Mouse (Mus musculus) bone marrow, adult 2 months (tissue): Measurements from ENCODE around the gene Ces5a. TPM values are rescaled to one million over a fixed set of nuclear protein-coding genes. Genes with fewer than 3 reads are reported as not detected.

ENCODE experiments used
- H3K27ac ChIP-seq: fragments of 200-500 bp; 2 replicates; pipeline ENCODE4 v1.5.1; 2012; ENCODE audit warnings: low read depth, mild to moderate bottlenecking, control low read depth, inconsistent platforms, low read length; ENCODE audit not compliant: control insufficient read depth, poor library complexity, insufficient read depth
- H3K4me1 ChIP-seq: fragments of 200-500 bp; 2 replicates; pipeline ENCODE4 v1.6.1; 2011; ENCODE audit warnings: low read length; ENCODE audit not compliant: control insufficient read depth, insufficient read depth
- H3K4me3 ChIP-seq: fragments of 200-500 bp; replicated peaks from 2 replicates; pipeline ENCODE3; 2011; ENCODE audit warnings: mild to moderate bottlenecking, low read depth, low read length, control low read depth; ENCODE audit not compliant: control insufficient read depth
- CTCF ChIP-seq: fragments of 200-500 bp; IDR thresholded peaks from 2 replicates; pipeline ENCODE4 v1.5.1; 2011; ENCODE audit warnings: low read length, control low read depth; ENCODE audit not compliant: control insufficient read depth, insufficient read depth
- POLR2A ChIP-seq: fragments of 200-500 bp; IDR thresholded peaks from 2 replicates; pipeline ENCODE4 v1.6.1; 2011; ENCODE audit warnings: low read depth, mild to moderate bottlenecking, control low read depth, low read length, borderline replicate concordance; ENCODE audit not compliant: control insufficient read depth
- WGBS: fragments of 180-500 bp; shearing (Covaris S2); methylation state at CpG from one replicate; pipeline ENCODE4 v1.1.7; 2018; 5-methylcytosine and 5-hydroxymethylcytosine counted together
- polyA plus RNA-seq: library from polyadenylated mRNA; stranded (reverse); fragments of >200 nt; gene quantifications from 2 replicates; pipeline ENCODE4 v1.2.4, GENCODE M21; 2011; ENCODE audit warnings: low replicate concordance; ENCODE audit not compliant: missing spikeins, insufficient read depth, insufficient read length

Gene Ces5a
- polyA plus RNA-seq: not detected in 2 replicates

DNA sequence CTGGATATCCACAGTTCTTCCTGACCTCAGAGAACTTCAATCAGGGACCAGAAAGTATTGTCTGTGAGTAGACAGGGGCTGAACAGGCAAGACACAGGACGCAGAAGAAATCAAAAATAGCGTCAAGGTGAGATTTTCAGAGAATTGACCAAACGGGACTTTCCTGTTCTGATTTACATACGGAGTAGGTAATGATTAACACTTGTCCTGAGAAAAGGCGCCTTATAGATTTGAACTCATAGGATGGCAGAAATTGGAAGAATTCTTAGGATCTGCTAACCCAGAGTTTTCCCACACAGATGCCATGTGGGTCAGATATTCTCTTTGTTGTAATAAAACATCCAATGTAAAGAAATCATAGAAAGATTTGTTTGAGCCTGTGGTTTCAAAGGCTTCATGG, at the start of gene Ces5a:
Gene Ces5a, minus strand, starts transcription at position 101 of the 400 bp plus-strand sequence.
- H3K27ac ChIP-seq: no peak within 1 kb of the TSS
- TF ChIP-seq CTCF: no peak
- no peak for TF ChIP-seq POLR2A
- 77% methylated on average over 5 of the region's 5 CpGs for WGBS
- no peaks in the 10 kb centered on the region for H3K4me1 ChIP-seq
- H3K4me3 ChIP-seq: no peak within 1 kb of the TSS

DNA sequence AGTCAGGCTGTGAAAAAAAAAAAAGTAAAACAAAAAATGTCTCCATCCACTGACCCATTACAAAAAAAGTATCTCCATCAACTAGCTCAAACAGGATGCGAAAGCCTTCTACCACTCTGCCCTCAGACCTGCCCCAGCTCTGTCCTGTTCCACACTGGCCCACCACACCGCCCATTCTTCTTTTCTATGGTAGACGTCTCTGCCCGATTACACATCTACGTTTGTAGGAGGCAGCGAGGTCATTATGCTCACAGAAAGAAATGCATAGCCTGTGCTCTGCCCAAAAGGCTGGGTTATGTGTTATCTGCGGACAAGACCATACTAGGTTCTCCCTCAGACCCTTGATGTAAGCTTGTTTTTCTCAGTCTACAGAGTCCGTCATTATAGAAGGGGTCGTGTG, 37.2 kb upstream of the Ces5a start:
- WGBS: 86% methylated on average over 9 of the region's 9 CpGs
- no peak overlapping the region for H3K4me3 ChIP-seq
- no peaks in the 10 kb centered on the region for H3K4me1 ChIP-seq
- H3K27ac ChIP-seq: no peak overlapping the region
- TF ChIP-seq CTCF: no peak
- no peak for TF ChIP-seq POLR2A

DNA sequence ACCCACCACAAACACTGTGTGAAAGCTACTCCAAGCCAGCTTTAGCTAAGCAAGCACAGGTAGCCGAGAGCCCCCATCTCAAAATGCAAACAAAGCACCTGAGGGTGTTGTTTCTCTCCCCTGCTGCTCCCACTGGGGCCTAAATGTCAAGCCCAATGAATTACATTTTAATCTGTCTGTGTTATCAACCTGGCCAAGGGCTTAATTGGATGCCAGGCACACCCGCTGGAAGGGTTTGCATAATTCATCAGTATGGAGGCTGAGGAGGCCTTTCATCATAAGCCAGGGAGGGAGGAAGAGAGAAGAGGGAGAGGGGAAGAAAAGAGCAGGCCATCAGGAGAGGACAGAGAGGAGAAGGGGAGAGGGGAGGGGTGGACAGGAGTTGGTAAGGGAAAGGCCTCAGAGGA, 36.5 kb upstream of the Ces5a start:
- Histone ChIP-seq H3K4me3 (no peak overlapping the region), H3K4me1 (no peaks in the 10 kb centered on the region), H3K27ac (no peak overlapping the region)
- TF ChIP-seq CTCF (no peak), POLR2A (no peak)
- 57% methylated on average over 2 of the region's 2 CpGs for WGBS

DNA sequence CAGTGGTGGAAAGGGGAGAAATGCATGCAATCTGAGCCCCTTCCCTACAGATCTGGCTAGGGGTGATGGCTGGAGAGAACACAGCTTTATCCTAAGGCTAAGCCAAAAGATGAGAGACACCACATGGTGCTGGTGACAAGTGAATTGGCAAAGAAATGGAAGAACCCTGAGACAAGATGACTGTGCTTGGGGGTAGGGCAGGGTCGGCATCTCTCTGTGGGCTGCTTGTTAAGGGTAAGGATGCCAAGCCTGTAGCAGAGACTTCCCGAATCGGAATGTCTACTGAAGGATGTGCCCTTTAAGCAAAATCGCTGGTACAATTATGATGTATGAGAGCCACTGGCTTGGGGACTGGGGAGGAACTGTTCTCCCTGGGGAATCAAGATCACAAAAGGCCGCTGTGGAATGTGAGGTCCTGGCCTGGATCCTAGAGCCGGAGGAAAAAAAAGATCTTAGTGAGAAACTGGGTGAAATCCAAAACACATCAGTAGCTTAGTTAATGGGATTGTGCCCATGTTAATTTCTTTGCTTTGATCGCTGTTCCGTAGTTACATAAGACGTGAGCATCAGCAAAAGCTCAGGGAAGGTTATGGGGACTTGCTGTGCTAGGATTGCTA, 35.8 kb upstream of the Ces5a start:
- WGBS: 67% methylated on average over 9 of the region's 9 CpGs
- no peak for TF ChIP-seq CTCF

DNA sequence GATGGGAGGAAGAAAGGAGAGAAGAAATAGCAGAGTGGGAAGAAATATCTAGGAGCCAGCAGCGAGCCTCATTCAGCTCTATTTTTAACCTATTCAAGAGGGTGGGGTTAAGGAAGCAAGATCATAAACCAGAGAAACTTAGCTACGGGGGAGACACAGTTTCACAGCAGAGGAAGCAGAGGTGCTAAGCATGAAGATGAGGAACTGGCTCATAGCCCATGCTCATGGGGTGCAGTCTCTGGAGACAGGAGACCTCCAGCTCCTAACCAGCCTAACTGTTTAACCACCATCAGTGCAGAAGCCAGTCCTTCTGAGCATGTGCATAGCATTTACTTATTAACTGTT, 34.5 kb upstream of the Ces5a start:
- H3K27ac ChIP-seq: no peak overlapping the region
- no peak for TF ChIP-seq POLR2A
- TF ChIP-seq CTCF: no peak
- no peaks in the 10 kb centered on the region for H3K4me1 ChIP-seq
- 7% methylated on average over 2 of the region's 2 CpGs for WGBS
- no peak overlapping the region for H3K4me3 ChIP-seq

More for the DNA sequence above, 35.8 kb upstream of the Ces5a start:
- H3K4me3 ChIP-seq: no peak overlapping the region
- no peaks in the 10 kb centered on the region for H3K4me1 ChIP-seq
- H3K27ac ChIP-seq: no peak overlapping the region

DNA sequence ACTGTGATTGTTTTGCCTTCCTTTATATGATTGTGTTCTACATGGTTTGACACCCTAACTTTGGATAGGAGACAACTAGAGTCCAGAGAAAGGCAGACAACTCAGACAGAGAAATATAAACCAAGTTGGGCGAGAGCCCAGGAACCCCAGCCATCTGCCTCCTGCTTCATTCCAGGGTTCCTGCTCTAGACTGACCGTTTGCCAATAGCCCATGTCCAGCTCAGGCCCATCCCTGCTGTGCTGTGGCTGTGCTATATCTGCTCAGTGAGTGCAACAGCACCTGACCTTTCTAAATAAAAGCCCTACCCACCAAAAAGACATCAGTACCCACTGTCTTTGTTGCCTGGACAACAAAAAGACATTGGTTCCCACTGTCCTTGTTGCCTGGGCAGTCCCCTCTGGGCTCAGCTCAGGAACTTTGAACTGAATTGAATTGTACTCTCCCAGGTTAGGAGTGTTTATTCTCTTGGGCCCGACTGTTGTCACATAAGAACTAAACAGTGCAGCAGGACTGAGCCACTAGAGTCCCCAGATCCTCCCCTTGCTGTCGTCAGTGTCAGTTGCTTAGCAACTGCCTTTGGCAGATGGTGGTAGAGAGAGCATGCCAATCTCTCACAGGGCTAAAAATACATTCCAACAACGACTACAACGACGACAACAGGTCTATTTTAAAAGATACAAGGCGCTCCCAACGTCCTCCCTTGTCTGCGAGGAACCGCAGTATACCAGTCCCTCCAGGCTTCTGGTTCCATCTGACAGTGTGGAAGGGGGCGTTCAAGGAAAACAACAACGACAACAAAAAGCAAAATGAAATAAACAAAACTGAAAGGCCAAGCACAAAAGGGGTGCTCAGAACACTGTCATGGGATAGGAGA, 33.9 kb upstream of the Ces5a start:
- WGBS: 46% methylated on average over 13 of the region's 13 CpGs
- no peak overlapping the region for H3K27ac ChIP-seq
- H3K4me1 ChIP-seq: no peaks in the 10 kb centered on the region
- TF ChIP-seq CTCF (no peak), POLR2A (no peak)
- H3K4me3 ChIP-seq: no peak overlapping the region

DNA sequence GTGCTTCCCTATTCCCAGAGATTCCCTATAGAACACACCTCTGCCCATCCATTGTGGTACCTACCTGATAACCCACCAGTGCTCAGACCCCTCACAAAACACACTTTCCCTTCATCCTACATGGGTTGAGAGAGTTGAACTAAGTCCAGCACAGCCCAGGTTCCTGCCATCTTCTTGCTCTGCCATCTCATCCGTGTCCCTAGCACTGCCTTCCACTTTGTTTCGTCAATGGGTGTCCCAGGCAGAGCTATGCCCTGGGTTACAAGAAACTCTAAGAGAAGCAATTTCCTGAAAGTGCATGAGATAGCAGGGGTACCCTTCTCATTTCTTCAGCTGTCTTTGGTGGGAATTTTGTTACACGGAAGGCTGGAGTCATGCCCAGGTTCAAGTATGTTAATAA, 33.0 kb upstream of the Ces5a start:
- 86% methylated on average over 3 of the region's 3 CpGs for WGBS
- Histone ChIP-seq H3K4me1 (no peaks in the 10 kb centered on the region), H3K27ac (no peak overlapping the region), H3K4me3 (no peak overlapping the region)
- TF ChIP-seq CTCF (no peak), POLR2A (no peak)

DNA sequence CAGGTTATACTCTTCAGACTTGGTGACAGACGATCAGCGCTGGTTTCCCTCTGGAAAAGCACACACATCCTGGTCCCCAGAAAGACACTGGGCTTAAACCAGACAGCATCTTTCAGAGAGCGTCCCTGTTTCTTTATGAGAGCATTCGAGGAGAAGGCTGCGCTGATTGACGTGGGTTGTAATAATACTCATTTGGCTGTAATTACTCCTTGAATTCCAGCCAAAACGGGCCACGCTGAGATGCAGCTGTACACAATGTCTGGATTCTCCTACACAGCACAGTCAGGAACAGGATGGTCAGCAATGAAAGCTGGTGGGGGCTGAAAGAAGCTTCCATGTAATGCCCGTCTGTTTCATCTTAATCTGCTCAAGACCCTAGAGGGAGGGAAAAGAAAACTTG, 31.5 kb upstream of the Ces5a start:
- Histone ChIP-seq H3K4me1 (no peaks in the 10 kb centered on the region), H3K27ac (no peak overlapping the region), H3K4me3 (no peak overlapping the region)
- 82% methylated on average over 9 of the region's 9 CpGs for WGBS
- TF ChIP-seq CTCF (no peak), POLR2A (no peak)
